Mouse (Mus musculus) urinary bladder, postnatal 36 days (tissue): Measurements from ENCODE around the gene Fgf18.

ENCODE experiments used
- DNase-seq, 2 experiments: peaks; one replicate each; pipeline ENCODE4 v3.0.0; 2022; ENCODE audit warnings: low spot score in 2 of 2, mixed read lengths in 1 of 2

Gene Fgf18

DNA sequence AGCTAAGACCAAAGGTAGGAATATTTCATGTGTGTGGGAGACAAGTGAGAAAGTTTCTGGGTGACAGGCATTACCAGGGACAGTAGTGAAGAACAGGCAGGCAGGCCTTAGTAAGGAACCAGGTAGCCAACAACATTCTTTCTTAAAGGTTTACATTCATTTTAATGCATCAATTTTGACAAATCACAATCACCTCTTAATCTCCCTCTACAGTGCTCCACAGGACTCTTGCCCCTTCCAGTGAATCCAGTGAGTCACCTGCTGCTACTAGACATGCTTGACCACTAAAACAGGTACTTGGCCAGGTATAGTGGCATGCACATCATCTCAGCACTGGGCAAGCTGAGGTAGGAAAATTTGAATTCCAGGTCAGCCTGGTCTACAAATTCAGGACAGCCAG lies 3.2 kb upstream of the Fgf18 start:
- DNase-seq, result no peak

DNA sequence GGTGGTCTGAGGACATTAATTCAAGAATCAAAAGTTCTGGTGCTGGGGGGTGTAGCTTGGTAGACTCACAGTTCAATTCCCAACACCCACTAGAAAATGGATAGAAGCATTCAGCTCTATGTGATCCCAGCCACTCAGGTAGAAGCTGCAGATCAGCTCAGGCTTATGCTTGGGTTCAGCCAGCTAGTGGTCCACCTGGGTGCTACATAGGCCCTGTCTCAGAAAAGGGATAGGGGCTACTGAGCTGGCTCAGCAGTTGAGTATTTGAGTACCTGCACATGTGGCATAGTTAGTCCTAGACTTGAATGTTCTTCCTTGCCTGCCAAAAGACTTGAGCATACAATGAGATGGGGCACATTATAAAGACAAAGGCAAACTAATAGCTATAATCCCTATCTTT lies 2.3 kb upstream of the Fgf18 start:
- DNase-seq, result no peak

- no peak for DNase-seq
These were observed 1.9 kb upstream of the Fgf18 start for GRCm38 (mm10) chr11:33149088-33149436.

GRCm38 (mm10) chr11:33148338-33149087 lies 1.3 kb upstream of the Fgf18 start:
- peak; percentile 64 to 74 for DNase-seq

DNA sequence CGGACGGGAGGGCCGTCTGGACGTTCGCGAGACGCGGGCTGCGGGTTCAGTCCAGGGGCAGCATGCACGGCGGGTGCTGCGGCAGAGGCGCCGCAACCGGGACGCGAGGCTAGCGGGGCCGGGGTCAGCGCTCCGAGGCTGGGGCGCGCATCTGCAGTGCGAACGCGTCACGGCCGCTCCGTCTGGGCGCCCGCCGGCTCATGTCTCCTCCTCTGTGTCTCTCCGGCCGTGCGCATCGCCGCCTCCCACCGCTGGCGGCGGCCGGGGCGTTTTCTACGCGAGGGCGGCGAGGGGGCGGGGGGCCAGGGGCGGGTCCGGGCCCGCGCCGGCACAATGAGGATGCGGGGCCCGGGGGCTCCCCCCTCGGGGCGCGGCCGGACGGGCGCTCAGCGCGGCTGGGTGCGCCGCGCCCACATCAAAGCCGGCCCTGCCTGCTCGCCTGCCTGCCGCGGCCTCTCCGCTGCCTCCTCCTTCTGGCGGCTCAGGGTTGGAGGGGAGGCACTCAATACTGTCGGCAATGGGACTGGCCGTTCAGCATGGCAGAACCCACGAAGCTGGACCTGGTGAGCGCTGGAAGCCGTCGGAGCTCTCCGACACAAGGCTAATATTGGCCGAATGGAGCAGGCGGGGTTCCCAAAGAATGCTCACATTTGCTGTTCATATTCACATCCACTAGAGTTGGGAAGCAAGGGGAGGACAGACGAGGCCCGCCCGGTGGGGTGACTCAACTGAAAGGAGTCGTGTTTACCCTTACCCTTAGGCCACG lies 555 bp upstream of the Fgf18 start:
- DNase-seq, result peak; percentile 19 to 29

DNA sequence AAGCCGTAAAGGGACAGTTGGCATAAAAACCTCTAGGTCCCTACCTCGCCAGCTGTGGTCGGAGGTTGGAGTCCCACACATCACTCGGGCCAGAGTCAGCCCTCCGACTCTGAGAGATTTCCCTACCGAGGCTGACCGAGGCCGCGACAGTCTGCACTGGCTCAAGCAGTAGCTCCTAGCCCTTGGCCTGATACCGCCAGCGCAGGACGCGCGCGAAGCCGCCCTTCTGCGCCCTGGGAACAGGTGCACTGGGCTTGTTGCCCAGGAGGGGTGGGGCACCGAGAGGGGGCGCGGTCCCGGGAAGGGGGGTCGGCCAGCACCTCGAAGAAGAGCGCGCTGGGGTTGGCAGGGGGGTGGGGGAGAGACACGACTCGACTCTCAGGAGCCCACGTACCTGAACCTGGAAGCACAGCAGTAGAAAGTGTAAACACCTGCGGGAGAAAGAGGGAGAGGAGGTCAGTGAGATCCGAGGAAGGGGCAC lies 509 bp downstream of the Fgf18 start:
- no peak for DNase-seq

DNA sequence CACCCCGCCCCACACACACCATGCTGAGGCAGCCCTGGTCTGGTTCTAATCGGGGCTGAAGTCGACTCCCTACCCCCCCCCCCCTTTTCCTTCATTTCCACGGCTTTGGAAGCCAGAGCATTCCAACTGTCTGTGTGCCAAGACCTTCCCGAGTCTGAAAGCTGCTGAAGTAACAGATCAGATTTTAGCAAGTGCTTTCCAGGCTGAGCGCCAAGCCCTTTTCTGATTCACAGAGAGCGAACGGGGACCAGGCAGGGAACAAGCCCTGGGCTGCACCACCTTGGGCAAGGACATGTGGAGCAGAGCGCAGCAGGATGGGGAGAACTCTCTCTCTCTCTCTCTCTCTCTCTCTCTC lies 1.1 kb downstream of the Fgf18 start:
- DNase-seq, result peak; percentile 20 to 78

- no peak for DNase-seq
These were observed 1.7 kb downstream of the Fgf18 start for GRCm38 (mm10) chr11:33145201-33146142.

- DNase-seq, result no peak
These were observed 3.3 kb downstream of the Fgf18 start for GRCm38 (mm10) chr11:33143906-33144305.

DNA sequence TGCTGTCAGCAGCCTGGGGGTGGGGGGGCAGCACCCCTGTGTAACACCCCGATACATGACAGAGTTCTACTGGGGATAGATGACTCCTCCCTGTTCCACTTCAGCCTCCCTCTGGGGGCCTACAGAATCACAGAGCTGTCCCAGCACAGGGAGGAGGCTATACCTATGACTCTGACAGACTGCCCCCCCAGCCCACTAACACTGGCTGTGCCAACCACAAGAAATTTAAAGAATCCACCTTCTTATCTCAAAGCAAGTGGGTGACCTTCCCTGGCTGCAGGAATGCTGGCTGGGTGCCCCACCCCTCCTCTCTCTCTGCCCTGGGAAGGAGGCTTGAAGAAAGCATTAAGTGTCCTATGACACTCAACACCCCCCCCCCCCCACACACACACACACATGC lies 4.4 kb downstream of the Fgf18 start:
- no peak for DNase-seq

DNA sequence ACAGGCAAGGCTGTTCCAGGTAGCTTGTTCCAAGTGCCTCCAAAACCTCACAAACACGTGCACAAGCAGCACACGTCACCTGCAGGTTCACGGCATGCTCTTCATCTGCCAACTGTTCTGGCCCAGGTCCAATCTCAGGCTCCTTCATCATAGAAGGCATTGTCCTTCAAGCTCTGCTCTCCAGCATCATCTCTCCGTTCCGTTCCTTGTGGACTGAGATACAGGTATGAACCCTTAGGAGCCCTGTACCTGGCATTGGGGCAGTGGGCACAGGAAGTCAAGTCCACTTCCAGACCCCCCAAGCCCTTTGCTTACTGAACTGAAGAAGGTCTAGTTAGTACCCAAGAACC lies 7.1 kb downstream of the Fgf18 start:
- peak in 1 of 2 experiments; percentile 0 for DNase-seq

GRCm38 (mm10) chr11:33139458-33140110 lies 7.6 kb downstream of the Fgf18 start:
- no peak for DNase-seq

DNA sequence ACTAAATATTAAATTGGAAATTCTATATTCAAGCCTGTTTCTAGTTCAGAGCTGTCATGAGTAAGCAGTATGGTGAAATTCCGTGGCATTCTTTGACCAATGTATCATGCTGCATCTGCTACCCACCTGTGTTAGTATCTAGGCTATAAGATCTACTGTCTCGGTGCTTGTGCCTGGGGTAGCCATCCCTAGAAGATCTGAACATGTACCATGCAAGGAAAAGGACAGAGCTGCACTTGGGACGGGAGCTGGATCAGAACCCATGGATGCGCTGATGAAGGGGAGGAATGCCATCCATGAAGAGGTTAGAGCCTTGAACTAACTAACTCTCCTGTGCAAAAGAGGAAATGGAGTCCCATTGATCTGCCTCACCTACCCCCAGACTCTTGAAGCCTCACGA lies 8.5 kb downstream of the Fgf18 start:
- no peak for DNase-seq

DNA sequence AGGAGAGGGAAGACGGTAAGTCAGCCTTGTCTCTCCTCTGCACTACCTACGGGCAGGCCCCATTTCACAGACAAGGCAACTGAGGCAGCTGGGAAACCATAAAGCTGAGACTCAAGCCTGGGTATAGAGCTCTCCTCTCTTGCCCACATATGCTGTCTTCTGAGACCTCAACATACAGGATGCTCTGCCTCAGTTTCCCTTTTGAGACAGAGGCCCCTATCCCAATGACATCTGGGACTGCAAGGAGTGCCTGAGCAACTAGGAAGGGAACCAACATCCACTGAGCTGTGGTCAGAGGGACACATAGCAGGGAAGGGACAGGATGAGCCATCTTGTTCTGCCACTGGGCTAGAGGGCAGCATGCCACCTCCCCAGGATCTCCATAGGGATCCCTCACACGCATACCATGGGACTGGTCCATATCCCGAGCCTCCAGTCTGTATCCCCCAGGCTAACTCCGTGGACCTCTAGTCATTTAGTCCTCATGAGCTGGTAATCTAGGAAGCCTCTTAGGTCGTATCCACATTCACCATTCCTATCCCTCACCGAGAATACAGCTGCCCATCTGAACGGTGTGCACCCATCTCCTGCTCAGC lies 12.7 kb downstream of the Fgf18 start:
- no peak for DNase-seq

GRCm38 (mm10) chr11:33132619-33133338 lies 14.4 kb downstream of the Fgf18 start:
- no peak for DNase-seq

- DNase-seq, result no peak
These were observed 20.1 kb downstream of the Fgf18 start for GRCm38 (mm10) chr11:33127058-33127457.

DNA sequence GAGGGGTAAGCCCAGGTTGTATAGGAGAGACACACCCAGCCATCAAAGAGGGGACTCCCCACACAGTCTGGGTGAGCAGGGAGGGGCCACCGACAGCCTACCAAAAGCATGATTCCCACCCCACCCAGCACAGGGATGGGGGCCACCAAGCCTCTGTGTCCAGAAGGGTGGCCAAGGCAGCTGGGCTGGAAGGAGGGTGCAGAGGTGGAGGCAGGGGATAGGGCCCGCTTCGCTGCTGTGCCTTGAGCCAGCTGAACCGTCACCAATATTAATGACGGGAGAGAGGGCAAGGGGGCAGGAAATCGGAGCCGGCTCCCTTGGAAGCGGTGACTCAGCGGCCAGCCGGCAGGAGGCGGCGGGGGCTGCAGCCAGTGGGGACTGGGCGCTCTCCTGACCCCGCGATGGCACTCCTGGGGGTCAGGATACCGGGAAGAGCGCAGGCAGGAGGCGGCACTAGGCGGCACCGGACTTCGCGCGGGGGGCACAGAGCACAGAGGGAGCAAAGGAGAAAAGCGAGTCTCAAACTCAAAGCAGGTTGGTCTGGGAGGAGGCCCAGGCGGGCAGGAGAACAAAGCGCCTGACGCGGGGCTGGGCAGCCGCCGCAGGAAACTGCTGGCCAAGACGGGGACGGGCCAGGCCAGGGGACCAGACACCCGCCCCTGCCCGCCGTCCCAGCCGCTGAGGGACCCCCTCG lies 24.5 kb downstream of the Fgf18 start:
- DNase-seq, result no peak

DNA sequence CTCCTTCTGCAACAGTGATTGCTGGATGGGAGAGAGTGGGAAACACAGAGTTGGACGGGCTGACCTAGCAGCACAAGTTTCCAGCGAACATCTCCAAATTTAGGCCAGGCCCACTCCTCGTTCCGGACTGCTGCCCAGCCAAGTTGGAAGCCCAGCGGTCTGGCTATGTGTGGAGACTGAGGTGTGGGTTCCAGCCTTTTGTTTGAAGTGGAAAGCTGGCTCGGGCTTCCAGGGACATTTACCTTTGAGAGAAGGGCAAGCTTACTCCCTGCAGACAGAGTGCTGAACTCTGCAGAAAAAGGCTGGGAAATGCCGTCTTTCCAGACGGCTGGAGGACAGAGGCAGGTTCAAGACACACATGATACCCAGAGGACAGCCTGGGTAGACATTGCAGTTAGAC lies 27.6 kb downstream of the Fgf18 start:
- no peak for DNase-seq

- no peak for DNase-seq
These were observed 28.1 kb downstream of the Fgf18 start for GRCm38 (mm10) chr11:33119116-33119515.

DNA sequence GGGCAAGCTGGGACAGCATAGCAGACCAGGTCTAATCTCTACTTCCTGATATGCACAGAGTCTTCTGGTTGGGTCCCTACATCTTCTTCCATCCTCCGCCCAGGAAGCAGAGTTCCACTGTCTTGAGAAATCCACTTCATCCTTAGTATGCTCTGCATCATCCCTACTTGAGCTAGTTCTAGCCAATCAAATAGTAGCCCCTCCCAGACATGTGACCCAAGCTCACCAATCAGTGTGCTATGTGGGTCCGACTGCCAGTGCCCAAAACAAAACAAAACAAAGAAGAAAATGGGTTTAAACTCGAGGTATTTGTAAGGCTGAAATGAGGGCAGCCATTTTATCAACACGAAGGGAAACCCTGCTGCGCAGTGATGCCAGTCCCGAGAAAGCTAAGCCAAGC lies 28.7 kb downstream of the Fgf18 start:
- no peak for DNase-seq
